Mouse (Mus musculus) forelimb bud, embryonic 11.5 days (tissue): Measurements from ENCODE around the gene Gm20388.
"Not testable (repeated sequence)": the region's sequence is repeated elsewhere in the genome, so short reads cannot be mapped to it uniquely, and the experiment has no call there.

ENCODE experiments used
- DNase-seq: peaks from one replicate; pipeline ENCODE4 v3.0.0-alpha.2; 2012; ENCODE audit warnings: low read depth, low spot score

The Gm20388 gene

GRCm38 (mm10) chr8:124143871-124144618, 4233.4 kb downstream of the Gm20388 start:
- no peak for DNase-seq

GRCm38 (mm10) chr8:124144619-124144980, 4234.0 kb downstream of the Gm20388 start:
- no peak for DNase-seq

- DNase-seq = no peak
Observed at GRCm38 (mm10) chr8:124146286-124146685, 4235.6 kb downstream of the Gm20388 start.

- no peak for DNase-seq
Observed at GRCm38 (mm10) chr8:124150009-124150408, 4239.4 kb downstream of the Gm20388 start.

GRCm38 (mm10) chr8:124150536-124150935, 4239.9 kb downstream of the Gm20388 start:
- DNase-seq = no peak

GRCm38 (mm10) chr8:124151881-124152280, 4241.2 kb downstream of the Gm20388 start:
- no peak for DNase-seq

- no peak for DNase-seq
Observed at GRCm38 (mm10) chr8:124152771-124153170, 4242.1 kb downstream of the Gm20388 start.

- no peak for DNase-seq
Observed at GRCm38 (mm10) chr8:124156324-124156723, 4245.7 kb downstream of the Gm20388 start.

GRCm38 (mm10) chr8:124161683-124162082, 4251.0 kb downstream of the Gm20388 start:
- no peak for DNase-seq

GRCm38 (mm10) chr8:124163258-124163657, 4252.6 kb downstream of the Gm20388 start:
- no peak for DNase-seq

GRCm38 (mm10) chr8:124169749-124170148, 4259.1 kb downstream of the Gm20388 start:
- DNase-seq = no peak

GRCm38 (mm10) chr8:124170671-124171070, 4260.0 kb downstream of the Gm20388 start:
- DNase-seq = no peak

GRCm38 (mm10) chr8:124171557-124172528, 4261.2 kb downstream of the Gm20388 start:
- DNase-seq = no peak

GRCm38 (mm10) chr8:124173688-124174087, 4263.0 kb downstream of the Gm20388 start:
- no peak for DNase-seq

- no peak for DNase-seq
Observed at GRCm38 (mm10) chr8:124176133-124176532, 4265.5 kb downstream of the Gm20388 start.

- not testable (repeated sequence) for DNase-seq
Observed at GRCm38 (mm10) chr8:124177092-124177491, 4266.5 kb downstream of the Gm20388 start.

- no peak for DNase-seq
Observed at GRCm38 (mm10) chr8:124180681-124181445, 4270.2 kb downstream of the Gm20388 start.

- DNase-seq = no peak
Observed at GRCm38 (mm10) chr8:124181751-124182150, 4271.1 kb downstream of the Gm20388 start.

- no peak for DNase-seq
Observed at GRCm38 (mm10) chr8:124182224-124182623, 4271.6 kb downstream of the Gm20388 start.

- DNase-seq = no peak
Observed at GRCm38 (mm10) chr8:124184078-124184477, 4273.4 kb downstream of the Gm20388 start.

GRCm38 (mm10) chr8:124184507-124184906, 4273.9 kb downstream of the Gm20388 start:
- no peak for DNase-seq

GRCm38 (mm10) chr8:124185081-124185480, 4274.4 kb downstream of the Gm20388 start:
- DNase-seq = no peak
